Comparison of ENCODE assay signal across 25 mouse cellular contexts in the genomic region with DNA sequence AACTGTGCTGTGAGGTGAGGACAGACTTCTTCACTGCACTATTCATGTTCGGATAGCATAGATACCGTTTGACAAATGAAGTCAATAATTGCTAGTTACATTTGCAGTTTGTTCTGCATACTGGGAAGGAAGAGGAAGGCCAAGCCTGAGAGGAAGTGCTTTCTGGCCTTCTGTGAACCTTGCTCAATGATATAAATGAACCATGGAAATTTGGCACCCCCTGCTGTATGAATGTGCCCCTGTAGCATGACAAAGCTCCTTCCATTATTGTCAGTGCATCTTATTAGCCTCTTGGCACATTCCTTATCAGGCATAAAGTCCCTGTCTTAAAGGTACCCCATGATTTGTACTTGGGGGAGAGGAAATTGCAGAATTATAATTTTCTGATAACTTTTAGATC.
DNase-seq lines count a peak whose midpoint lies in the region; ATAC-seq and TF ChIP-seq lines count a peak whose summit lies in the region.
"Had no signal": no experiment of that assay in that cellular context is flagged by ENCODE, and none has a peak within 500 bp of the region (broad histone marks: within the 10 kb centered on the region; RNA-seq: fewer than 3 reads in every experiment).

No protein-coding gene starts in this region.

- 0 out of 2 replicates have a peak, but pooled peaks cover 13% of the 10 kb centered on the region for H3K9me3 ChIP-seq in forebrain, postnatal 0 days (ENCODE audit: low read length)

- H3K9ac ChIP-seq in forebrain, postnatal 0 days, result no peak overlapping the region
- H3K9ac ChIP-seq: embryonic facial prominence, embryonic 12.5 days; forebrain, embryonic 12.5 days; hindbrain, embryonic 13.5 days had no signal

- TF ChIP-seq CTCF in thymus, adult 2 months (IDR thresholded peaks at IDR 0.05; ENCODE audit: borderline replicate concordance, control insufficient read depth, extremely low read depth, insufficient read depth, low read length, poor library complexity), result no peak
- no peak for TF ChIP-seq CTCF in forebrain, postnatal 0 days (IDR thresholded peaks at IDR 0.05; ENCODE audit: low read depth)

- no peak for TF ChIP-seq POLR2A in thymus, adult 2 months (IDR thresholded peaks at IDR 0.05; ENCODE audit: control insufficient read depth, extremely low read depth, insufficient read depth, low read length, poor library complexity)

- peak; percentile 58 for DNase-seq in thymus, adult 2 months
- peak; percentile 50 for DNase-seq in thymus, postnatal 25 days
- no peak for DNase-seq in layer of hippocampus, adult 9-10 months (ENCODE audit: low spot score)
- DNase-seq in forebrain, postnatal 0 days, result no peak
- DNase-seq in c-Kit-positive CD71-positive TER-119-positive erythroid progenitor cells, embryonic 14.5 days (ENCODE audit: low spot score), result no peak
- DNase-seq: adrenal gland, adult 2 months; adrenal gland, postnatal 25 days; cerebellum, adult 11 months; cerebellum, adult 8-10 months; cerebellum, postnatal 14 days; gastrocnemius, adult 2 months; gastrocnemius, postnatal 25 days; heart, adult 18-20 months; heart, postnatal 10 days; heart, postnatal 4 days had no signal

- no peak overlapping the region for H3K4me3 ChIP-seq in thymus, adult 2 months (ENCODE audit: control insufficient read depth, insufficient read depth, low read length)
- H3K4me3 ChIP-seq in forebrain, postnatal 0 days (ENCODE audit: low read depth, low read length), result no peak overlapping the region
- H3K4me3 ChIP-seq: embryonic facial prominence, embryonic 12.5 days; forebrain, embryonic 12.5 days; gastrocnemius, adult 2 months; heart, embryonic 10.5 days; hindbrain, embryonic 13.5 days had no signal

- WGBS in thymus, adult 2 months, result 89% methylated on average over 2 of the region's 2 CpGs
- WGBS in forebrain, postnatal 0 days, result 86% methylated on average over 2 of the region's 2 CpGs

- ATAC-seq in common myeloid progenitor, adult 5-6 weeks (replicated peaks; ENCODE audit: low read depth, poor library complexity, severe bottlenecking), result 0 out of 2 replicates have a peak, but pooled peaks have one; percentile 54
- ATAC-seq in megakaryocyte, adult 5-6 weeks (ENCODE audit: poor library complexity, severe bottlenecking), result peak; percentile 43
- ATAC-seq in forebrain, postnatal 0 days, result no peak
- ATAC-seq in inflammation-experienced regulatory T-cells, adult 6 months, result no peak
- ATAC-seq: forebrain, embryonic 16.5 days; hindbrain, postnatal 0 days had no signal

- no peak overlapping the region for H3K27ac ChIP-seq in thymus, adult 2 months (ENCODE audit: control insufficient read depth, insufficient read depth, low read length)
- H3K27ac ChIP-seq in forebrain, postnatal 0 days (ENCODE audit: low read depth, low read length), result no peak overlapping the region
- H3K27ac ChIP-seq: embryonic facial prominence, embryonic 12.5 days; forebrain, embryonic 12.5 days; gastrocnemius, adult 2 months; heart, embryonic 10.5 days; hindbrain, embryonic 13.5 days; hindbrain, postnatal 0 days had no signal

- H3K4me2 ChIP-seq in forebrain, postnatal 0 days (ENCODE audit: low read depth), result no peak overlapping the region
- H3K4me2 ChIP-seq: embryonic facial prominence, embryonic 12.5 days; forebrain, embryonic 12.5 days; hindbrain, embryonic 13.5 days had no signal

- no peaks in the 10 kb centered on the region for H3K27me3 ChIP-seq in thymus, adult 2 months (ENCODE audit: control insufficient read depth, insufficient read depth, low read length)
- H3K27me3 ChIP-seq in forebrain, postnatal 0 days (ENCODE audit: insufficient read depth, low read length), result no peaks in the 10 kb centered on the region
- H3K27me3 ChIP-seq: CH12.LX; embryonic facial prominence, embryonic 12.5 days; forebrain, embryonic 12.5 days; hindbrain, embryonic 13.5 days had no signal

- no peaks in the 10 kb centered on the region for H3K36me3 ChIP-seq in thymus, adult 2 months (ENCODE audit: control insufficient read depth, insufficient read depth, low read length)
- no peaks in the 10 kb centered on the region for H3K36me3 ChIP-seq in forebrain, postnatal 0 days (ENCODE audit: insufficient read depth)
- H3K36me3 ChIP-seq: embryonic facial prominence, embryonic 12.5 days; forebrain, embryonic 12.5 days; heart, embryonic 10.5 days; hindbrain, embryonic 13.5 days had no signal

- peaks cover 5% of the 10 kb centered on the region for H3K4me1 ChIP-seq in thymus, adult 2 months (replicated peaks; ENCODE audit: control insufficient read depth, insufficient read depth, low read length)
- H3K4me1 ChIP-seq in forebrain, postnatal 0 days (ENCODE audit: insufficient read depth), result no peaks in the 10 kb centered on the region
- H3K4me1 ChIP-seq: embryonic facial prominence, embryonic 12.5 days; forebrain, embryonic 12.5 days; heart, embryonic 10.5 days; hindbrain, embryonic 13.5 days had no signal

Comparison
In these comparisons a context has a peak if more than half of its experiments do, and no peak if none do; other contexts are left out.
1. ATAC-seq: peak in common myeloid progenitor, adult 5-6 weeks (single experiment) and megakaryocyte, adult 5-6 weeks (single experiment); none in forebrain, postnatal 0 days (single experiment) and inflammation-experienced regulatory T-cells, adult 6 months (single experiment).
2. DNase-seq: peak in thymus, adult 2 months (single experiment) and thymus, postnatal 25 days (single experiment); none in layer of hippocampus, adult 9-10 months (single experiment), forebrain, postnatal 0 days (single experiment) and c-Kit-positive CD71-positive TER-119-positive erythroid progenitor cells, embryonic 14.5 days (single experiment).